Mouse (Mus musculus): ENCODE data around the gene Klc1. TPM values are rescaled to one million over a fixed set of nuclear protein-coding genes. Genes with fewer than 3 reads are reported as not detected.

The Klc1 gene
- total RNA-seq, 2 experiments from 2014 or later = 55.2 to 59.3 TPM

- DNase-seq = no peak
- intact Hi-C loops (cut with DNase I) = no loop called here
Measured at GRCm38 (mm10) chr12:111768322-111768928, 9.8 kb downstream of the Klc1 start.

- intact Hi-C loops (cut with DNase I) = no loop called here
- DNase-seq = peak; percentile 36 to 47
Measured at GRCm38 (mm10) chr12:111769306-111769705, 10.7 kb downstream of the Klc1 start.

GRCm38 (mm10) chr12:111769816-111770577, 11.3 kb downstream of the Klc1 start:
- intact Hi-C loops (cut with DNase I) = no loop called here
- DNase-seq = peak in 1 of 2 experiments; percentile 13

GRCm38 (mm10) chr12:111770651-111771050, 12.0 kb downstream of the Klc1 start:
- intact Hi-C loops (cut with DNase I) = no loop called here
- DNase-seq = peak in 1 of 2 experiments; percentile 11

DNA sequence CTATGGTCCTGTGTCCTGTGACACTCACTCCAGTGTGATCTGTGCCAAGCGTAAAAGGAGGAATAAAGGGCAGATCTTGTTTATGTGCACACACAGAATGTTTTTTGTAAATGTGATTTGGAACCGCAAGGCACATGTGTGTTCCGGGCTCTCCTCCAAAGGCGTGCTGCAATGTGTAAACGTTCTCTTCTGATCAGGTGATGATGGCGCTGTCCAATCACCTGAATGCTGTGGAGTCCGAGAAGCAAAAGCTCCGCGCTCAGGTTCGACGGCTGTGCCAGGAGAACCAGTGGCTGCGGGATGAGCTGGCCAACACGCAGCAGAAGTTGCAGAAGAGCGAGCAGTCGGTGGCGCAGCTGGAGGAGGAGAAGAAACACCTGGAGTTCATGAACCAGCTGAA, 15.5 kb downstream of the Klc1 start:
- no peak for DNase-seq
- intact Hi-C loops (cut with DNase I) = no loop called here

DNA sequence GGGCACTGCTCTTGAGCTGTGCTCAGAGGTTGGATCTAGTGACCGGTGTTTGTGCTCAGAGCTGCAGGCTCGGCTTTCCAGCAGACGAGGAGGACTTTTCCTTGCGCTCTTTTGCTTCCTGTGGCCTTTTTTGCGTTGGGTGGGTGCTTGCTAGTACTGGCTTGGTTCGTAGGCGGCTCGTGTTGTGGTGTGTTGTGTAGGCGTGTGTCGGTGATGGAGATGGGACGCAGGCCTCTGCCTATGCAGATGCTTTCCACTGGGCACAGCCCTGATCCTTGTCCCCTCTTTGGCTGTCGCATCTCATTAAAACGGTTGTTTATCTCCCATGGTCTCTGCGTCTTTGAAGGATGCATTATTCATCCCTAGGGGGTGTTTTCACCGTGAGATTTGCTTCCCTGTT, 16.2 kb downstream of the Klc1 start:
- DNase-seq = no peak
- intact Hi-C loops (cut with DNase I) = no loop called here

DNA sequence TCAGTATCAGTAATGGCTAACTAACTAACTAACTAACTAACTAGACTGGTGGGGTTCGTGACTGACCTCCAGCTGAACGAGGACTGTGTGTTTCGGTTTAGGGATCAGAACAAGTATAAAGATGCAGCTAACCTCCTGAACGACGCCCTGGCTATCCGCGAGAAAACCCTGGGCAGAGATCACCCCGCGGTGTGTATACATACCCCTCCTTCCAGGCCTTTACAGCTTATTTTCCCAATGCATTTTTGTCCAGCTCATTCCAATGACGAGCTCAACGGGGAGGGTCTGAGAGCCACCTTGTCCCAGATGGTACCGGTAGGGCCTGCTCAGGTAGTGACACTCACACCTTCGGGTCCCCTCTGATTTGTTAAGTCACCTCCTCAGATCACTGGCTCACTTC, 19.3 kb downstream of the Klc1 start:
- intact Hi-C loops (cut with DNase I) = no loop called here
- no peak for DNase-seq

GRCm38 (mm10) chr12:111779544-111779943, 20.9 kb downstream of the Klc1 start:
- no peak for DNase-seq
- intact Hi-C loops (cut with DNase I) = no loop called here

GRCm38 (mm10) chr12:111785174-111785573, 26.5 kb downstream of the Klc1 start:
- no peak for DNase-seq
- intact Hi-C loops (cut with DNase I) = no loop called here

DNA sequence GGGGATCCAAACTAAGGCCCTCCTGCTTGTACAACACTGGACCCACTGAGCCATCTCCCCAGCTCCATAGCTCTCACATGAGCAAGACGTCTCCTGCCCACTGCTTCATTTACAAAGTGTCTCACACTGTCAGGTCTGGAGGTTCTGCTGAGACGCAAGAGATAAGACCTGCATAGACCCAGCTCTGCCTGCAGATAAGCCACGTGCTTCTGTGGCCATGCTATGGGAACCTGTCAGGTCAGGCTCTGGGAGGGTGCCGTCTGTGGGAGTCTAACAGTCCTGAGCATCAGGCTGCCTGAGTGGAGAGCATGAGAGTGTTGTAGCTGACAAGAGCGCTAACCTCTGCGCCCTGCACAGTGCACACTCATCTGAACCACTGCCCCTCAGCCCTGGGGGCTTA, 28.4 kb downstream of the Klc1 start:
- intact Hi-C loops (cut with DNase I) = no loop called here
- DNase-seq = no peak

DNA sequence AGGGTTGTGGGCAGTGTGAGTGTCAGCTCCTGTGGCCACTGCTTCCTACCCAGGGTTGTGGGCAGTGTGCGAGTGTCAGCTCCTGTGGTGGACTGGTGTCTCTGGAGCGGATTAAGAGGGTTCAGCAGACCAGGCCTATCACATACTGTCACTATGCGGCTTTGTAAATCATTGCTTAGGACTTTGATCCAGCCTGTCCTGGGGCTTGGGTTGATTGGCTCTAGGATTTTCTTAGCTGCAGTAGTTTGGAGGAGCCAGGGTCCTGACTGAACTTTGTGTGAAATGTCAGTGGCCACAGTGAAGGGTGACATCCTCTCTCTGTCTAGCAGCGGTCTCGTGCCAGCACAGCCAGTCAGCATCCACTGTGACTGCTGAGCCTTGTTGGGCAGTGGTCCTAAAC, 31.4 kb downstream of the Klc1 start:
- intact Hi-C loops (cut with DNase I) = no loop called here

DNA sequence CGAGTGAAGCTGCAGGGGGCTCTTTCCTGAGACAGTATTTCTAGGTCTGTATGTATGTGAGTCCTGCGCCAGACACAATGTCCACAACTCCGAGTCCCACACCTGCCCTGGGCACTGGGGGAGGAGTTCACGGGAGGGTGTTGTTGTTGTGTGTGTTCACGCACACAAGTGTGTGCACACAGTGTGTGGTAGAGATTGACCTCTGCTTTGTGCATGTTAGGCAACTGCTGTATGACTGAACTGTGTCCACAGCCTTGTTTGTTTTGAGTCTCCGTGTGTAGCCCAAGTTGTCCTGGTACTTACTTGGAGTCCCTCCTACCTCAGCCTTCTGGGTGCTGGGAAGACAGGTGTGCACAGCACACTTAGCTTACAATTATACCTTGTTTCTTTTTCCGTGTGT, 32.0 kb downstream of the Klc1 start:
- DNase-seq = no peak
- intact Hi-C loops (cut with DNase I) = no loop called here

More for the DNA sequence above, 31.4 kb downstream of the Klc1 start:
- DNase-seq = no peak

DNA sequence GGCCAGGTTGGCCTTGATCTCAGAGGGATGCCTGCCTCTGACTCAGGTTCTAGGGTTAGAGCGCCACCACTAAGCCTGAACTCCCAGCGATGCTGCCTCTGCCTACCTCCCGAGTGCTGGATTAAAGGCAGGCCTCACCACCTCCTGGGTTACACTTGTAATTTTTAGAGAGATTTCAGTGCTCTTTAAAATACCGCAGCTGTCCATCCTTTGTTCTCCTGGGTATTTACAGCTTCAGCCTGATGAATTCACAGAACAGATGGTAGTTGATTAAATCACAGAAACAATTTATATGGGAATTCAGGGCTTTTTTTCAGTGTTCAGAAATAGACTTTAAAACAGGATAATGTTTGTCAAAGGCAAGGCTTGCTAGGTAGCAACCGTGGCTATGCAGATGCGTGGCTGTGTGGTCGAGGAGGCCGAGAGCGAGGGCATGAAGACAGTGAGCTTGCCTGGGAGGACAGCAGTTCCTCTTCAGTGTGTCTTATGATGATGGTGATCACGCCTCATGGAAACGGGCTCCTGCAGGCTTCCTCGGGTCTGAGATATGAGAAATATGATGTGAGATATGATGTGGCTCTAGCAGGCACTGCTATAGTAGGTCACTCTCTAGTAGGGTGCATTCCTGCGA, 32.9 kb downstream of the Klc1 start:
- intact Hi-C loops (cut with DNase I) = no loop called here
- no peak for DNase-seq

GRCm38 (mm10) chr12:111794102-111794501, 35.5 kb downstream of the Klc1 start:
- peak; percentile 43 to 64 for DNase-seq
- intact Hi-C loops (cut with DNase I) = no loop called here

GRCm38 (mm10) chr12:111794526-111795179, 36.0 kb downstream of the Klc1 start:
- intact Hi-C loops (cut with DNase I) = no loop called here
- DNase-seq = no peak

DNA sequence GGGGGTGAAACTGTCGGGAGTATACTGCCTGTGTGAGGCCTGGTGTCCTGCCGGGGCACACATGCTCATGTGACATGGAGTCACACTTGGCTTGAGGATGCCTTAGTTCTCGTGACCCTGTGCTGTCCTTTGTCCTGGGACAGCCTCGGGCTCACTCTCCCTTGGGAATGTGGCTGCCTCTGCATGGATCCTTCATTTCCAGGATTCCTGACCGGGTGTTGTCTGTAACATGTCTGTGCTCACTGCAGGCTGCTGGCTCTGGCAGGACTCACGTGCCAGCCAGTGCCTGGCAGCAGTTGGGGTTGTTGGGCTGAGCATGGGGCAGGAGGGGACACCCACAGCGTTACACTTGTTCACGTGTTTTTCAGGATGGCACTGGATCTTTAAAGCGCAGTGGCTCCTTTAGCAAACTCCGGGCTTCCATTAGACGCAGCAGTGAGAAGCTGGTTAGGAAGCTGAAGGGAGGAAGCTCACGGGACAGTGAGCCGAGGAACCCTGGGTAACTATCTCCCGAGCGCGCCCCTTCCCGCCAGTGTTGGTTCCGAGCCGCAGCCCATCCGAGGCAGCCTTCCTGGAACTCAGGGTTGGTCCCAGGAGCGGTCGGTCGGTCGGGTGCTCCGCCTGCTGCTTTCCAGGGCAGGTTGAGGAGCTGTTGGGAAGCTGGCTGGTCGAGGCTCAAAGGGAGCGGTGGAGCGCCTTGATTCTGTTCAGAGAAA, 36.7 kb downstream of the Klc1 start:
- intact Hi-C loops (cut with DNase I) = no loop called here

GRCm38 (mm10) chr12:111797251-111797650, 38.6 kb downstream of the Klc1 start:
- DNase-seq = no peak
- intact Hi-C loops (cut with DNase I) = no loop called here

More for the DNA sequence above, 36.7 kb downstream of the Klc1 start:
- no peak for DNase-seq

DNA sequence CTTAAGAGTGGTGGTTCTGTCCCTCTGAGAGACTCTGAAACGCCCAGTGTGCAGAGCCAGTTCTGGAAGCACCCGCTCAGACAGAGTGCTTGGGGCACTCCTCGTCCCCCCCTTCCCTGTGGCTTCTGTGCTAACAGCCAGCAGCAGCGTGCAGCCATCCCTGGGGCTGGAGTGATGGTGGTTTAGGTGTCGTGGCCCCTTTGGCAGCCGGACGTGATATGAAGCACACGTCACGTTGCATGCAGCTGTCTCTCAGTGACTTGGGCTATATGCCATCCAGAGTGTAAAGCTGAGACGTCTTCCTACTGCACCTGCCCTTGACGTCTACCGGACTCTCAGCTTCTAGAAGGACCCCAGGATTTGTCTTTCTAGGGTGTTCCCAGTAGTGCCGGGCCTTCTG, 39.8 kb downstream of the Klc1 start:
- no peak for DNase-seq
- intact Hi-C loops (cut with DNase I) = no loop called here

DNA sequence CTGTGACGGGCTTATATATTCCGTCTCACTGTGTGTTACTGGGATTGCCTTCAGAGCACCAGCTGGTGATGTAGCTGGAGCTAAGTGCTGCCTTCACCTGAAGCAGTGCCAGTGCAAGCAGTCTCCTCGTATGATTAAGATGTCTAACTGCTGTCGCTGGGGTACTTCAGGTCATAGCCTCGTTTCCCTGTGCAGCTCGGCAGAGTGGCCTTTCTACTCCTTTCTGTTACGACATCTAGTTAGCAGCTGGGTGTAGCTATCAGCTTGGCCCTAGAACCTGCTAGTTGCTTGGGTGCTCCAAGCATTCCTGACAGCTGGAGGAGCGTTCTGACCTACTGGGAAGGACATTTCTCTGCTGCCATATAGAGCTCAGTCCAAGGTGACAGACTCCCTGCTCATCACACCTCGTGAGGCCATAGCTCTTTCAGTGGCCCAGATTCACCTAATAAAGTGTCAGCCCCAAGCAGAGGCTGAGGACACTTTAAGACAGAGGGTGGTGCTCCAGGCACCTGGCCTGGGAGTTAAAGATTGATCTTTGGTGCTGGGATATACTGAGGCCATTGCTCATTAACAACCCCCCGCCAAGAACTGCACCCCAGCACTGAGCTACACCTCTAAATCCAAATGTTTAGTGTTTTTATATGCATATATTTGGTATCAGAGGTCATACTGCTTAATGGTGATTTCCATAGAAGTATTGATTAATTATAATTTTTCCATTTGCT, 42.0 kb downstream of the Klc1 start:
- no peak for DNase-seq
- intact Hi-C loops (cut with DNase I) = no loop called here

DNA sequence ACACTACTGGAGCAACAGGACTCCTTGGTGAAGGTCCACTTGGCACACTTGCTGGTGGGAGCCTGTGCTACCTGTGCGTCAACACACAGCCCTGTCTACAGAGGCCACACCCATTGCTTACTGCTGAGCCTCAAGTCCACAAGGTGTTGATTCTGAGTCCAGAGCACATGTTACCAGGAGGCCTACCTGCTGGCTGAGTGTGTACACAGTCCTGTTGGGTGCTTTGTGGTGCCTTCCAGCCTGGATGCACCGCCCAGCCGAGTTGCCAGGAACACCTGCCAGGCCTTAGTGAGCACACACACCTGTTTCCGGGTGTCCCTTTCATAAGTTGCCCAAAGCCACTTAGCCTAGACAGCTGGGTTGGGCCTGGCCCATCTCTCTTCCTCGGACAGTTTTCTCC, 44.9 kb downstream of the Klc1 start:
- intact Hi-C loops (cut with DNase I) = no loop called here
- no peak for DNase-seq
